Mouse (Mus musculus) spleen, adult 12 weeks (tissue): ENCODE data around the gene Ptdss2.

Source experiments
- DNase-seq: peaks from one replicate; pipeline ENCODE4 v3.0.0; 2022; ENCODE audit warnings: low spot score

The Ptdss2 gene

GRCm38 (mm10) chr7:141173323-141173850 lies 51.2 kb downstream of the Ptdss2 start:
- no peak for DNase-seq

- DNase-seq: no peak
Observed at GRCm38 (mm10) chr7:141175068-141175467, 52.9 kb downstream of the Ptdss2 start.

DNA sequence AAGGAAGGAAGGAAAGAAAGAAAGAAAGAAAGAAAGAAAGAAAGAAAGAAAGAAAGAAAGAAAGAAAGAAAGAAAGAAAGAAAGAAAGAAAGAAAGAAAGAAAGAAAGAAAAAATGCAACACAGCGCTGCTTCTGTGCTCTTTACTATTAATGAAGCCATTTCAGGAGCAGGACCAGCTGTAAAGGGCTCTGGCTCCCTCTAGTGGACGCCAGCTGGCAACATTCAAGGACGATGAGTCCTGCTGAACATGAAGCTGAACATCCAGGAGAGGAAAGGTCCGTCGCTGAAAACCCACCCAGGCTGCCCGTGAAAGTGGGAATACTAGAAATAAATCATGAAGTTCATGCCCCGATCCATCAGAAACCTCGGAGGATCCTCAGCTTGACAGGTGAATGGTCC lies 54.0 kb downstream of the Ptdss2 start:
- DNase-seq: peak; percentile 77

- DNase-seq: no peak
Observed at GRCm38 (mm10) chr7:141188194-141188593, 66.0 kb downstream of the Ptdss2 start.

- no peak for DNase-seq
Observed at GRCm38 (mm10) chr7:141188733-141189132, 66.6 kb downstream of the Ptdss2 start.

DNA sequence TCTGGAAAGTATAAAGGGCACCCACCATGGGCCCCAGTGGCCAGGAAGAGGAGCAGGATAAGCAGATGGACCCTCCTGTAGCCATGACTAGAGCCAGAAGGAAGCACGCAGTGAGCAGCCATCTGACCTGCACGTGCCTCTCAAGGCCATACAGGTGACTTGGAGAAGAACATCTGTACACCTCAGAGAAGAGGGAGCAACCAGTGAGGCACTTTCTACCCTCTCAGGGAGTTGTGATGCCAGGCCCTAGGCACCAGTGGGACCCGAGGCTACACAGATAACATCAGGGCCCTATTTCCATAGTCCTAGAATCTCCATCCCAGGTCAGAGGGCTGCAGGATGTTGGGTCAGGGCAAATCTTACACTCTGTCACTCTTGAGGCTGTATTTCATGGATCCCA lies 68.0 kb downstream of the Ptdss2 start:
- no peak for DNase-seq

GRCm38 (mm10) chr7:141191036-141191435 lies 68.9 kb downstream of the Ptdss2 start:
- no peak for DNase-seq

- no peak for DNase-seq
Observed at GRCm38 (mm10) chr7:141191796-141192685, 69.9 kb downstream of the Ptdss2 start.

GRCm38 (mm10) chr7:141192776-141193347 lies 70.7 kb downstream of the Ptdss2 start:
- DNase-seq: no peak

- DNase-seq: no peak
Observed at GRCm38 (mm10) chr7:141193348-141193856, 71.2 kb downstream of the Ptdss2 start.

GRCm38 (mm10) chr7:141193948-141194347 lies 71.8 kb downstream of the Ptdss2 start, which contains the start of the genes Hras and Lrrc56:
TSS of gene Hras (minus strand) at chr7:141194005.
TSS of gene Lrrc56 (plus strand) at chr7:141194157.
- peak; percentile 98 for DNase-seq

- DNase-seq: no peak
Observed at GRCm38 (mm10) chr7:141194409-141194808, 72.2 kb downstream of the Ptdss2 start.

DNA sequence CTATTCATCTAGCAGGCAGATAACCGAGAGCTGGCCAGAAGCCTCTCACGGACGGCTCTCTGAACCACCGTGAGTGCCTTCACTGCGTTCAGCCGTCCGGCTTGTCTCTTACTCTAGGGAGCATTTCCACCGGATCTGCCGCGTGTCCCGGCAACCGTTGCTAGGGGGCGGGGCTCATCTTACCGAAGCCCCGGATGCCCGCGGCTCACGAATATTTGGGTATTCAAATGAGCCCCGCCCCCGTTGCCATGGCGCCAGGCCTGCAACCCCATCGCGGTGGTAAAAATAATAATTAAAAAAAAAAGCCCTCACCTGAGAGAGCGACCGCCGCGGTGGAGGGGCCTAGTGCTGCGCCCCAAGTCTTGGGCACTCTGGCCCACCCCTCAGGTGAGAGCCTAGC lies 72.6 kb downstream of the Ptdss2 start:
- peak; percentile 90 for DNase-seq

- no peak for DNase-seq
Observed at GRCm38 (mm10) chr7:141195754-141196153, 73.6 kb downstream of the Ptdss2 start.

DNA sequence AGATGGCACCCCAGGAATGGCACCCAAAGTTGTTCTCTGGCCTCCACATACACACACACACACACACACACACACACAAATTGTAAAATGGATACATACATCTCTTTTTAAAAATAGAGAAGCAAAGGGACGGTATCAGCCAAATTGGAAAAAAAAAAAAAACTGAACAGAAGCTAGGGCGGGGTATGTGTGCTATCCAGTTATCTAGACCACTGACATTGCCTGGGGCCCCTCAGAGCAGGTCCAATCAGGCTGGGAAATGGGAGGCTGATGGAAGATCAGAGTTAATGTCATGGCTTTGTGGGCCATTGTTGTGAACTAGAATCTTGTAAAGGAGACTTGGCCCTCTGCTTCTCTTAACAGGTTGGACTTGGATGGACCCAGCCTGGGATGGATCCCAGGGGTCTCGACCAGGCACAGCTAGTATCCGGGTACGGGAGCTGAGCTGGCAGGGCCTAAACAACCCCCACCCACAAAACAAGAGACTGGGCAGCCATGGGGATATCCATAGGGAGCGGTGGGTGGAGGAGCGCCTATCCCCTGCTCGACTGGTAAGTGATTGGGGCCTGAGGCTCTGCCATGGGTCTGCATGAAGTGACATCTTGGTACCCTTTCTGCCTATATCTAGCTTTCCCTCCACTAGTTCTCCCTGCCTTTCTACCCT lies 74.6 kb downstream of the Ptdss2 start:
- no peak for DNase-seq

- DNase-seq: no peak
Observed at GRCm38 (mm10) chr7:141198121-141198520, 75.9 kb downstream of the Ptdss2 start.

DNA sequence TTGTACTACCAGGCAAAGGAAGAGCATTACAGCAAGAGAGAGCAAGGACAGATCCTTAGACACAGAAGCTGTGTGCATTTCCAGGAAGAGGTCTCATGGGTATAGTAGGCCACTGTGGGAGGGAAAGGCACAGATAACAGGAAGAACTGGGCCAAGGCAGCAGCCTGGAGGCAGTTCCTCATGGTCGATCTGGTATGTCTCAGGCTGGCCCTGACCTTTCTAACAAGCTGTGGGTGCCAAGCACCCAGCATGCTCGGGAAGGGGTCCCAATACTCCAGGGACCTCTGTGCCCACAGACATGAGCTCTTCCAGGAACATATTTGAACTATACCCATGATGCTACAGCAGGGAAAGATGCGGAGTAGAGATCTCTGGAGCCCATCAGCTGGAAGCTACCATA lies 82.4 kb downstream of the Ptdss2 start:
- DNase-seq: no peak

DNA sequence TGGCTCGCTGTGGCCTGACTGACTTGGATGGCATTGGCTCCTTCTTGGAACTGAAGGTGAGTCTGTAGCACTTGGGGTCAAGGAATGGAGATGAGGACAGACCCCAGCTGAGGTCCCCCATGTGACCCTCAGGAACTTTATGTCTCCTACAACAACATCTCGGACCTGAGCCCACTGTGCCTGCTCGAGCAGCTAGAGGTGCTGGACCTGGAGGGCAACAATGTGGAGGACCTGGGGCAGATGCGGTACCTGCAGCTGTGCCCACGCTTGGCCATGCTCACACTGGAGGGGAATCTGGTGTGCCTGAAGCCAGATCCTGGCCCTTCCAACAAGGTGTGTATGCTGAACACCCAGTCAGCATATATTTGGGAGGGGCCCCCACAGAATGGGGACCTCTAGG lies 83.3 kb downstream of the Ptdss2 start:
- DNase-seq: no peak

DNA sequence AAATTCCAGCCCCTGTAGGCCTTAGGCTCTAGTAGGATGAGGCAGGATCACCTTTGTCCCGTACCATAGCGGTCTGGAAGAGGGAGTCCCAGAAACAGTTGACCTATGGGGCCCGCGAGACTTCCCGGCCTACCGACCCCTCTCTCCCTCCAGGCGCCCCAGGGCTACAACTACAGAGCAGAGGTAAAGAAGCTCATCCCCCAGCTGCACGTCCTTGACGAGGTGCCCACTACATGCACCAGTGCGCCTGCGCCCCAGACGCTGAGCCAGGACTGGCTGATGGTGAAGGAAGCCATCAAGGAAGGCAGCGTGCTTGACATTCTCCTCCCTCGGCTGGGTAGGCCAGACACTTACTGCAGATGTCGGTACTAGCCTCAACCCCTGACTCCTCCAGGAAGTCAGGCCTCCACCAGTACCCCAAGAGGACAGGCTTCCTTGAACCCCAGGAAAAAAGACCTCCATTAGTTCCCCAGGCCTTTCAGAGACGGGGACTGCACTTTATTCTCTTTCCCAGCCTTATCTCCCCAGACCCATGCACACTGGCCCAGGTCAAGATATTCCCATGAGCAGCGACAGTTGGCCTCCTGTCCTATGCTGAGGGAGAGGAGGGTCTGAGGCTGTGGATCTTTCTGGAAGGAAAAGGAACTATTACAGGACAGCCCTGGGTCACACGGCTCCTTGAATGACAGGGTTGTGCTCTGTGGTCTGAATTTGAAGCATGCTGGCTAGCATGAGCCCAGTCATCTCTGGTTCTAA lies 84.2 kb downstream of the Ptdss2 start:
- DNase-seq: no peak
